In genomic region chr7:44463556-44464225, GRCm38 (mm10) we compare ENCODE assay signal across 14 mouse cellular contexts. TPM values are rescaled to one million over a fixed set of nuclear protein-coding genes. Genes with fewer than 3 reads are reported as not detected.
DNase-seq lines count a peak whose midpoint lies in the region; ATAC-seq lines count a peak whose summit lies in the region.
"Had no signal": no experiment of that assay in that cellular context is flagged by ENCODE, and none has a peak within 500 bp of the region (broad histone marks: within the 10 kb centered on the region; RNA-seq: fewer than 3 reads in every experiment).

No protein-coding gene starts in this region.

- no peak overlapping the region for H3K9ac ChIP-seq in forebrain, embryonic 11.5 days (ENCODE audit: low read length)
- no peak overlapping the region for H3K9ac ChIP-seq in midbrain, embryonic 11.5 days (ENCODE audit: low read length)
- H3K9ac ChIP-seq in forebrain, embryonic 15.5 days (replicated peaks), result no peak overlapping the region
- peak overlapping the region; percentile 13; the same call in 1 of the 2 replicates for H3K9ac ChIP-seq in midbrain, embryonic 15.5 days
- H3K9ac ChIP-seq: limb, embryonic 15.5 days had no signal

- H3K4me2 ChIP-seq in forebrain, embryonic 11.5 days (ENCODE audit: low read depth, low read length, severe bottlenecking), result no peak overlapping the region
- no peak overlapping the region for H3K4me2 ChIP-seq in midbrain, embryonic 11.5 days
- H3K4me2 ChIP-seq in forebrain, embryonic 15.5 days (replicated peaks), result no peak overlapping the region
- H3K4me2 ChIP-seq in midbrain, embryonic 15.5 days, result no peak overlapping the region

- peaks cover 19% of the 10 kb centered on the region for H3K4me1 ChIP-seq in forebrain, embryonic 11.5 days (replicated peaks; ENCODE audit: control insufficient read depth, insufficient read depth, low read length)
- peaks cover 60% of the 10 kb centered on the region for H3K4me1 ChIP-seq in forebrain, embryonic 10.5 days
- H3K4me1 ChIP-seq in midbrain, embryonic 11.5 days (ENCODE audit: control insufficient read depth, insufficient read depth, low read length), result peaks cover 27% of the 10 kb centered on the region
- H3K4me1 ChIP-seq in midbrain, embryonic 10.5 days, result peaks cover 60% of the 10 kb centered on the region
- peaks cover 47% of the 10 kb centered on the region for H3K4me1 ChIP-seq in forebrain, embryonic 15.5 days
- peaks cover 53% of the 10 kb centered on the region for H3K4me1 ChIP-seq in midbrain, embryonic 15.5 days

- H3K4me3 ChIP-seq in forebrain, embryonic 11.5 days (ENCODE audit: low read depth, low read length), result no peak overlapping the region
- H3K4me3 ChIP-seq in forebrain, embryonic 10.5 days, result no peak overlapping the region
- H3K4me3 ChIP-seq in midbrain, embryonic 11.5 days (ENCODE audit: low read depth, low read length), result no peak overlapping the region
- no peak overlapping the region for H3K4me3 ChIP-seq in midbrain, embryonic 10.5 days
- H3K4me3 ChIP-seq in forebrain, embryonic 15.5 days, result no peak overlapping the region
- H3K4me3 ChIP-seq in midbrain, embryonic 15.5 days, result no peak overlapping the region

- H3K36me3 ChIP-seq in forebrain, embryonic 11.5 days (ENCODE audit: control insufficient read depth, insufficient read depth, low read length), result peaks cover 8% of the 10 kb centered on the region
- H3K36me3 ChIP-seq in forebrain, embryonic 10.5 days (replicated peaks), result peaks cover 57% of the 10 kb centered on the region
- peaks cover 18% of the 10 kb centered on the region for H3K36me3 ChIP-seq in midbrain, embryonic 11.5 days (ENCODE audit: control insufficient read depth, insufficient read depth, low read length)
- H3K36me3 ChIP-seq in midbrain, embryonic 10.5 days, result peaks cover 59% of the 10 kb centered on the region
- H3K36me3 ChIP-seq in forebrain, embryonic 15.5 days, result peaks cover 38% of the 10 kb centered on the region
- H3K36me3 ChIP-seq in midbrain, embryonic 15.5 days (replicated peaks), result peaks cover 33% of the 10 kb centered on the region

- peak; percentile 48 for DNase-seq in forebrain, embryonic 11.5 days (ENCODE audit: low spot score)
- DNase-seq in forebrain, embryonic 10.5 days (ENCODE audit: extremely low spot score, low spot score), result no peak
- DNase-seq in midbrain, embryonic 11.5 days (ENCODE audit: low spot score, missing footprints), result peak; percentile 86
- DNase-seq in midbrain, embryonic 10.5 days (ENCODE audit: low spot score), result no peak
- no peak for DNase-seq in lung, postnatal 25 days (ENCODE audit: low spot score)

- H3K9me3 ChIP-seq in forebrain, embryonic 11.5 days (ENCODE audit: control insufficient read depth, low read length), result no peaks in the 10 kb centered on the region
- H3K9me3 ChIP-seq in forebrain, embryonic 10.5 days, result 0 out of 2 replicates have a peak, but pooled peaks cover 4% of the 10 kb centered on the region
- H3K9me3 ChIP-seq in midbrain, embryonic 11.5 days (ENCODE audit: control insufficient read depth, low read length), result no peaks in the 10 kb centered on the region
- no peaks in the 10 kb centered on the region for H3K9me3 ChIP-seq in midbrain, embryonic 10.5 days (replicated peaks)
- no peaks in the 10 kb centered on the region for H3K9me3 ChIP-seq in forebrain, embryonic 15.5 days
- H3K9me3 ChIP-seq in midbrain, embryonic 15.5 days, result no peaks in the 10 kb centered on the region
- H3K9me3 ChIP-seq: limb, embryonic 15.5 days had no signal

- no peak for ATAC-seq in forebrain, embryonic 11.5 days (replicated peaks; ENCODE audit: low FRiP score)
- ATAC-seq in midbrain, embryonic 11.5 days (ENCODE audit: low FRiP score), result no peak
- ATAC-seq in forebrain, embryonic 15.5 days (replicated peaks), result no peak
- no peak for ATAC-seq in midbrain, embryonic 15.5 days (replicated peaks)
- ATAC-seq in erythroid progenitor cell, adult 5-6 weeks (replicated peaks; ENCODE audit: low FRiP score, poor library complexity, severe bottlenecking), result no peak

- WGBS in forebrain, embryonic 11.5 days, result 89% methylated on average over 10 of the region's 10 CpGs
- WGBS in forebrain, embryonic 10.5 days, result 91% methylated on average over 10 of the region's 10 CpGs
- 84% methylated on average over 10 of the region's 10 CpGs for WGBS in midbrain, embryonic 11.5 days
- 86% methylated on average over 10 of the region's 10 CpGs for WGBS in midbrain, embryonic 10.5 days
- WGBS in forebrain, embryonic 15.5 days, result 86% methylated on average over 10 of the region's 10 CpGs
- 78% methylated on average over 10 of the region's 10 CpGs for WGBS in midbrain, embryonic 15.5 days

- H3K27me3 ChIP-seq in forebrain, embryonic 11.5 days (ENCODE audit: control insufficient read depth, insufficient read depth, low read length), result peaks cover 10% of the 10 kb centered on the region
- peaks cover 62% of the 10 kb centered on the region for H3K27me3 ChIP-seq in forebrain, embryonic 10.5 days (ENCODE audit: poor library complexity, severe bottlenecking)
- H3K27me3 ChIP-seq in midbrain, embryonic 11.5 days (ENCODE audit: control insufficient read depth, insufficient read depth, low read length), result peaks cover 17% of the 10 kb centered on the region
- peaks cover 55% of the 10 kb centered on the region for H3K27me3 ChIP-seq in midbrain, embryonic 10.5 days (ENCODE audit: low read depth, poor library complexity, severe bottlenecking)
- H3K27me3 ChIP-seq in forebrain, embryonic 15.5 days, result no peaks in the 10 kb centered on the region
- H3K27me3 ChIP-seq in midbrain, embryonic 15.5 days (replicated peaks), result no peaks in the 10 kb centered on the region

- no peak overlapping the region for H3K27ac ChIP-seq in forebrain, embryonic 11.5 days (ENCODE audit: low read depth, low read length)
- no peak overlapping the region for H3K27ac ChIP-seq in forebrain, embryonic 10.5 days
- H3K27ac ChIP-seq in midbrain, embryonic 11.5 days (ENCODE audit: low read depth, low read length), result no peak overlapping the region
- H3K27ac ChIP-seq in midbrain, embryonic 10.5 days (replicated peaks), result no peak overlapping the region
- peak overlapping the region; percentile 72 for H3K27ac ChIP-seq in forebrain, embryonic 15.5 days (replicated peaks)
- H3K27ac ChIP-seq in midbrain, embryonic 15.5 days, result peak overlapping the region; percentile 86
- H3K27ac ChIP-seq: limb, embryonic 15.5 days had no signal

RNA-seq across cellular contexts. Expression of gene Aspdh, which starts 1.5 kb away (rescaled TPM):
- 2.6 and 2.9 TPM in 2 replicates for polyA plus RNA-seq in forebrain, embryonic 11.5 days (2014; fragmentation: Nextera tagmentation; extraction: Ambion mirVana)
- 1.3 and 1.5 TPM in 2 replicates for polyA plus RNA-seq in forebrain, embryonic 10.5 days (2016; fragmentation: Nextera tagmentation; extraction: Ambion mirVana)
- polyA plus RNA-seq in midbrain, embryonic 11.5 days (2014; fragmentation: Nextera tagmentation; extraction: Ambion mirVana), result 1.8 and 2.9 TPM in 2 replicates
- 0.99 and 2.0 TPM in 2 replicates for polyA plus RNA-seq in midbrain, embryonic 10.5 days (2016; fragmentation: Nextera tagmentation; extraction: Ambion mirVana)
- polyA plus RNA-seq in forebrain, embryonic 15.5 days (2015; fragmentation: Nextera tagmentation; extraction: Ambion mirVana), result 4.3 and 5.8 TPM in 2 replicates
- polyA plus RNA-seq in midbrain, embryonic 15.5 days (2015; fragmentation: Nextera tagmentation; extraction: Ambion mirVana), result 5.8 and 6.0 TPM in 2 replicates
- not detected in 2 replicates for total RNA-seq in erythroid progenitor cell, adult 5-6 weeks (2015; ENCODE audit: low replicate concordance)
- total RNA-seq in erythroid progenitor cell, adult 5-6 weeks (2017; ENCODE audit: low replicate concordance), result 1.4 TPM in 1 of 2 replicates, not detected in the other
- total RNA-seq: gastrocnemius, postnatal 4 days; hematopoietic stem cell, adult 5-6 weeks; megakaryocyte, adult 5-6 weeks; MEL had no signal
- polyA plus RNA-seq: thymus, postnatal 0 days had no signal

RNA-seq across cellular contexts. Expression of gene Josd2, which starts 4.1 kb away (rescaled TPM):
- 60.9 and 68.9 TPM in 2 replicates for polyA plus RNA-seq in forebrain, embryonic 11.5 days (2014; fragmentation: Nextera tagmentation; extraction: Ambion mirVana)
- polyA plus RNA-seq in forebrain, embryonic 10.5 days (2016; fragmentation: Nextera tagmentation; extraction: Ambion mirVana), result 74.9 and 78.5 TPM in 2 replicates
- 49.4 and 55.8 TPM in 2 replicates for polyA plus RNA-seq in midbrain, embryonic 11.5 days (2014; fragmentation: Nextera tagmentation; extraction: Ambion mirVana)
- polyA plus RNA-seq in midbrain, embryonic 10.5 days (2016; fragmentation: Nextera tagmentation; extraction: Ambion mirVana), result 71.6 and 76.8 TPM in 2 replicates
- polyA plus RNA-seq in forebrain, embryonic 15.5 days (2015; fragmentation: Nextera tagmentation; extraction: Ambion mirVana), result 52.5 and 56.6 TPM in 2 replicates
- 38.8 and 42.2 TPM in 2 replicates for polyA plus RNA-seq in midbrain, embryonic 15.5 days (2015; fragmentation: Nextera tagmentation; extraction: Ambion mirVana)
- total RNA-seq in erythroid progenitor cell, adult 5-6 weeks (2015; ENCODE audit: low replicate concordance), result 130 and 183 TPM in 2 replicates
- 122 and 124 TPM in 2 replicates for total RNA-seq in erythroid progenitor cell, adult 5-6 weeks (2017; ENCODE audit: low replicate concordance)

RNA-seq across cellular contexts. Expression of gene Emc10, which starts 32.6 kb away (rescaled TPM):
- 115 and 124 TPM in 2 replicates for polyA plus RNA-seq in forebrain, embryonic 11.5 days (2014; fragmentation: Nextera tagmentation; extraction: Ambion mirVana)
- 95.8 and 96.9 TPM in 2 replicates for polyA plus RNA-seq in forebrain, embryonic 10.5 days (2016; fragmentation: Nextera tagmentation; extraction: Ambion mirVana)
- polyA plus RNA-seq in midbrain, embryonic 11.5 days (2014; fragmentation: Nextera tagmentation; extraction: Ambion mirVana), result 91.8 and 99.3 TPM in 2 replicates
- 104 and 108 TPM in 2 replicates for polyA plus RNA-seq in midbrain, embryonic 10.5 days (2016; fragmentation: Nextera tagmentation; extraction: Ambion mirVana)
- polyA plus RNA-seq in forebrain, embryonic 15.5 days (2015; fragmentation: Nextera tagmentation; extraction: Ambion mirVana), result 133 and 138 TPM in 2 replicates
- polyA plus RNA-seq in midbrain, embryonic 15.5 days (2015; fragmentation: Nextera tagmentation; extraction: Ambion mirVana), result 145 and 162 TPM in 2 replicates
- 81.7 and 90.1 TPM in 2 replicates for total RNA-seq in erythroid progenitor cell, adult 5-6 weeks (2015; ENCODE audit: low replicate concordance)
- total RNA-seq in erythroid progenitor cell, adult 5-6 weeks (2017; ENCODE audit: low replicate concordance), result 43.7 and 56.1 TPM in 2 replicates

RNA-seq across cellular contexts. Expression of gene Fam71e1, which starts 32.7 kb away (rescaled TPM):
- polyA plus RNA-seq in forebrain, embryonic 11.5 days (2014; fragmentation: Nextera tagmentation; extraction: Ambion mirVana), result 22.3 and 25.3 TPM in 2 replicates
- polyA plus RNA-seq in forebrain, embryonic 10.5 days (2016; fragmentation: Nextera tagmentation; extraction: Ambion mirVana), result 15.1 and 15.8 TPM in 2 replicates
- polyA plus RNA-seq in midbrain, embryonic 11.5 days (2014; fragmentation: Nextera tagmentation; extraction: Ambion mirVana), result 14.7 and 17.1 TPM in 2 replicates
- 20.5 and 27.6 TPM in 2 replicates for polyA plus RNA-seq in midbrain, embryonic 10.5 days (2016; fragmentation: Nextera tagmentation; extraction: Ambion mirVana)
- 30.2 and 30.5 TPM in 2 replicates for polyA plus RNA-seq in forebrain, embryonic 15.5 days (2015; fragmentation: Nextera tagmentation; extraction: Ambion mirVana)
- polyA plus RNA-seq in midbrain, embryonic 15.5 days (2015; fragmentation: Nextera tagmentation; extraction: Ambion mirVana), result 30.1 and 36.6 TPM in 2 replicates
- total RNA-seq in erythroid progenitor cell, adult 5-6 weeks (2015; ENCODE audit: low replicate concordance), result not detected in 2 replicates
- not detected in 2 replicates for total RNA-seq in erythroid progenitor cell, adult 5-6 weeks (2017; ENCODE audit: low replicate concordance)
- total RNA-seq: hematopoietic stem cell, adult 5-6 weeks had no signal

RNA-seq across cellular contexts. Expression of gene Lrrc4b, which starts 34.9 kb away (rescaled TPM):
- polyA plus RNA-seq in forebrain, embryonic 11.5 days (2014; fragmentation: Nextera tagmentation; extraction: Ambion mirVana), result 8.2 and 9.8 TPM in 2 replicates
- polyA plus RNA-seq in forebrain, embryonic 10.5 days (2016; fragmentation: Nextera tagmentation; extraction: Ambion mirVana), result 1.8 and 2.1 TPM in 2 replicates
- polyA plus RNA-seq in midbrain, embryonic 11.5 days (2014; fragmentation: Nextera tagmentation; extraction: Ambion mirVana), result 9.2 and 10.3 TPM in 2 replicates
- polyA plus RNA-seq in midbrain, embryonic 10.5 days (2016; fragmentation: Nextera tagmentation; extraction: Ambion mirVana), result 2.4 and 3.5 TPM in 2 replicates
- 15.6 and 15.7 TPM in 2 replicates for polyA plus RNA-seq in forebrain, embryonic 15.5 days (2015; fragmentation: Nextera tagmentation; extraction: Ambion mirVana)
- 16.7 and 18.1 TPM in 2 replicates for polyA plus RNA-seq in midbrain, embryonic 15.5 days (2015; fragmentation: Nextera tagmentation; extraction: Ambion mirVana)
- not detected in 2 replicates for total RNA-seq in erythroid progenitor cell, adult 5-6 weeks (2015; ENCODE audit: low replicate concordance)
- not detected in 2 replicates for total RNA-seq in erythroid progenitor cell, adult 5-6 weeks (2017; ENCODE audit: low replicate concordance)
- total RNA-seq: hematopoietic stem cell, adult 5-6 weeks; megakaryocyte, adult 5-6 weeks had no signal
- polyA plus RNA-seq: thymus, postnatal 0 days had no signal

Comparison
In these comparisons a context has a peak if more than half of its experiments do, and no peak if none do; other contexts are left out.
1. DNase-seq: peak in forebrain, embryonic 11.5 days (single experiment) and midbrain, embryonic 11.5 days (single experiment); none in forebrain, embryonic 10.5 days (single experiment), midbrain, embryonic 10.5 days (single experiment) and lung, postnatal 25 days (single experiment).
2. H3K27ac ChIP-seq: peak in forebrain, embryonic 15.5 days (single experiment) and midbrain, embryonic 15.5 days (single experiment); none in forebrain, embryonic 11.5 days (single experiment), forebrain, embryonic 10.5 days (single experiment), midbrain, embryonic 11.5 days (single experiment) and midbrain, embryonic 10.5 days (single experiment).